8 mouse cellular contexts compared by ENCODE assay signal in the genomic region with DNA sequence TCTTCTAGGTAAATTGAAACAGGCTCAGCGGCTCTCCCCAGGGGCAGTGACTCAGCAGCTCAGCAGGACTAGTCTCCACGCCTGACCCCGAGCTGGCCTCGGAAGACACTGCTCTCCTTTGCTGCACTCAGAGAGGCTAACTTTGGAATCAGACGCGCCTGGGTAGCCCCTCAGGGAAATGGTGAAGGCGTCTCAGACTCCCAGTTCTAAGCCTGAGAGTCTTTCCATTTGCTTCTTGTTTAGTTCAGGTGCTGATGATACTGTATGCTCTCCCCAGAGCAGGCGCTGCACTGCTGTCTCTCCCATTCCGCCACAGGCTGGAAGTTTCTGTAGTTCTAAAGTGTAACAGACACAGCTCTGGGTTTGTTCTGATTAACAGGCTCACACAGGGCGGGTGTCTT. TPM values are rescaled to one million over a fixed set of nuclear protein-coding genes. Genes with fewer than 3 reads are reported as not detected.
DNase-seq lines count a peak whose midpoint lies in the region; ATAC-seq and TF ChIP-seq lines count a peak whose summit lies in the region.

No protein-coding gene starts in this region.

- no peak for TF ChIP-seq CTCF in forebrain, postnatal 0 days (IDR thresholded peaks at IDR 0.05; ENCODE audit: low read depth)
- no peak for TF ChIP-seq CTCF in hindbrain, postnatal 0 days (IDR thresholded peaks at IDR 0.05; ENCODE audit: low read depth)
- TF ChIP-seq CTCF in liver, embryonic 14.5 days (IDR thresholded peaks at IDR 0.05; ENCODE audit: low read depth), result no peak

- H3K27me3 ChIP-seq in forebrain, postnatal 0 days (ENCODE audit: insufficient read depth, low read length), result no peaks in the 10 kb centered on the region; the same call in 1 of the 2 replicates
- no peaks in the 10 kb centered on the region for H3K27me3 ChIP-seq in hindbrain, postnatal 0 days (ENCODE audit: insufficient read depth, low read length)
- peaks cover 6% of the 10 kb centered on the region for H3K27me3 ChIP-seq in liver, embryonic 14.5 days (ENCODE audit: control insufficient read depth, insufficient read depth, low read length)

- H3K36me3 ChIP-seq in forebrain, postnatal 0 days (ENCODE audit: insufficient read depth), result no peaks in the 10 kb centered on the region
- no peaks in the 10 kb centered on the region for H3K36me3 ChIP-seq in hindbrain, postnatal 0 days (ENCODE audit: insufficient read depth, low read length)
- H3K36me3 ChIP-seq in liver, embryonic 14.5 days (replicated peaks; ENCODE audit: control insufficient read depth, insufficient read depth, low read depth), result no peaks in the 10 kb centered on the region

- no peak for TF ChIP-seq EP300 in liver, embryonic 14.5 days (IDR thresholded peaks at IDR 0.05; ENCODE audit: low read depth)

- DNase-seq in ES-CJ7 (ENCODE audit: low read depth, low spot score), result peak; percentile 66
- peak; percentile 77 for DNase-seq in adrenal gland, postnatal 10 days
- no peak for DNase-seq in forebrain, postnatal 0 days
- DNase-seq in hindbrain, postnatal 0 days (ENCODE audit: low spot score), result no peak
- DNase-seq in liver, embryonic 14.5 days (ENCODE audit: low read depth in 3 of 3, low spot score in 3 of 3), result peak in 1 of 3 experiments; percentile 37
- DNase-seq in skeletal muscle tissue, adult 2 months (ENCODE audit: low read depth, low spot score), result peak; percentile 90
- DNase-seq in layer of hippocampus, adult 8-10 months (ENCODE audit: low spot score in 2 of 2), result no peak
- DNase-seq in spleen, adult 18-20 months, result no peak

- H3K9ac ChIP-seq in forebrain, postnatal 0 days, result no peak overlapping the region
- no peak overlapping the region for H3K9ac ChIP-seq in hindbrain, postnatal 0 days (replicated peaks; ENCODE audit: low read length)
- no peak overlapping the region for H3K9ac ChIP-seq in liver, embryonic 14.5 days (replicated peaks)

- H3K27ac ChIP-seq in forebrain, postnatal 0 days (ENCODE audit: low read depth, low read length), result no peak overlapping the region
- no peak overlapping the region for H3K27ac ChIP-seq in hindbrain, postnatal 0 days
- no peak overlapping the region for H3K27ac ChIP-seq in liver, embryonic 14.5 days

- no peak for ATAC-seq in forebrain, postnatal 0 days
- no peak for ATAC-seq in hindbrain, postnatal 0 days
- ATAC-seq in liver, embryonic 14.5 days (ENCODE audit: insufficient read depth), result peak; percentile 37; the same call in 1 of the 2 replicates

- no peaks in the 10 kb centered on the region for H3K9me3 ChIP-seq in forebrain, postnatal 0 days (ENCODE audit: low read length)
- H3K9me3 ChIP-seq in hindbrain, postnatal 0 days (ENCODE audit: low read length), result no peaks in the 10 kb centered on the region
- H3K9me3 ChIP-seq in liver, embryonic 14.5 days (ENCODE audit: control insufficient read depth, low read length), result no peaks in the 10 kb centered on the region

- WGBS in forebrain, postnatal 0 days, result 11% methylated on average over 10 of the region's 10 CpGs
- WGBS in hindbrain, postnatal 0 days, result 13% methylated on average over 10 of the region's 10 CpGs
- 11% methylated on average over 10 of the region's 10 CpGs for WGBS in liver, embryonic 14.5 days (ENCODE audit: insufficient replicate concordance)

- peaks cover 14% of the 10 kb centered on the region for H3K4me1 ChIP-seq in forebrain, postnatal 0 days (ENCODE audit: insufficient read depth)
- no peaks in the 10 kb centered on the region; the same call in 1 of the 2 replicates for H3K4me1 ChIP-seq in hindbrain, postnatal 0 days (ENCODE audit: insufficient read depth, low read length)
- H3K4me1 ChIP-seq in liver, embryonic 14.5 days (replicated peaks; ENCODE audit: control insufficient read depth in 2 of 2, insufficient read depth in 2 of 2, low read length in 1 of 2), result peaks cover 22 to 35% of the 10 kb centered on the region in 2 experiments

- H3K4me2 ChIP-seq in forebrain, postnatal 0 days (ENCODE audit: low read depth), result 0 out of 2 replicates have a peak overlapping the region, but pooled peaks have one; percentile 22
- peak overlapping the region; percentile 37 for H3K4me2 ChIP-seq in hindbrain, postnatal 0 days (ENCODE audit: low read depth, low read length)
- peak overlapping the region; percentile 49 for H3K4me2 ChIP-seq in liver, embryonic 14.5 days (ENCODE audit: low read depth)

- no peak overlapping the region for H3K4me3 ChIP-seq in forebrain, postnatal 0 days (ENCODE audit: low read depth, low read length)
- no peak overlapping the region for H3K4me3 ChIP-seq in hindbrain, postnatal 0 days (ENCODE audit: low read length)
- H3K4me3 ChIP-seq in liver, embryonic 14.5 days (ENCODE audit: insufficient read depth in 1 of 2, low read depth in 2 of 2, low read length in 2 of 2), result no peak overlapping the region

RNA-seq across cellular contexts. Expression of a gene that starts 5.4 kb away (rescaled TPM):
- 10 to 100 TPM; 12.6 to 18.3 TPM for total RNA-seq in adrenal gland, postnatal 10 days (2021)
- 8.6 and 13.9 TPM in 2 replicates for total RNA-seq in forebrain, postnatal 0 days (2014; rRNA removed)
- polyA plus RNA-seq in forebrain, postnatal 0 days (2015; fragmentation: Nextera tagmentation; extraction: Ambion mirVana), result 1.5 and 1.9 TPM in 2 replicates
- total RNA-seq in hindbrain, postnatal 0 days (2014; rRNA removed), result 17.2 and 19.9 TPM in 2 replicates
- polyA plus RNA-seq in hindbrain, postnatal 0 days (2015; fragmentation: Nextera tagmentation; extraction: Ambion mirVana), result 1.4 and 1.8 TPM in 2 replicates
- 2.4 and 2.6 TPM in 2 replicates for polyA plus RNA-seq in liver, embryonic 14.5 days (2012; rRNA removed)
- 1.3 and 1.5 TPM in 2 replicates for polyA plus RNA-seq in liver, embryonic 14.5 days (2014; fragmentation: Nextera tagmentation; extraction: Ambion mirVana)
- 10 to 100 TPM in 1 of 4 experiments, 1 to 10 TPM in 3; 7.8 to 11.3 (median 9.3) TPM for total RNA-seq in layer of hippocampus, adult 8-10 months (2022)

RNA-seq across cellular contexts. Expression of a gene that starts 28.4 kb away (rescaled TPM):
- 1 to 10 TPM; 5.7 to 9.7 TPM for total RNA-seq in adrenal gland, postnatal 10 days (2021)
- total RNA-seq in forebrain, postnatal 0 days (2014; rRNA removed), result 5.4 and 11.2 TPM in 2 replicates
- polyA plus RNA-seq in forebrain, postnatal 0 days (2015; fragmentation: Nextera tagmentation; extraction: Ambion mirVana), result 6.5 and 13.8 TPM in 2 replicates
- 9.7 and 12.5 TPM in 2 replicates for total RNA-seq in hindbrain, postnatal 0 days (2014; rRNA removed)
- 11.9 and 13.9 TPM in 2 replicates for polyA plus RNA-seq in hindbrain, postnatal 0 days (2015; fragmentation: Nextera tagmentation; extraction: Ambion mirVana)
- 0.03 and 0.05 TPM in 2 replicates for polyA plus RNA-seq in liver, embryonic 14.5 days (2012; rRNA removed)
- polyA plus RNA-seq in liver, embryonic 14.5 days (2014; fragmentation: Nextera tagmentation; extraction: Ambion mirVana), result not detected in 2 replicates
- total RNA-seq in layer of hippocampus, adult 8-10 months (2022), result 10 to 100 TPM; 15.3 to 29.4 (median 21.6) TPM

Comparison
In these comparisons a context has a peak if more than half of its experiments do, and no peak if none do; other contexts are left out.
1. DNase-seq: peak in ES-CJ7 (single experiment), adrenal gland, postnatal 10 days (single experiment) and skeletal muscle tissue, adult 2 months (single experiment); none in forebrain, postnatal 0 days (single experiment), hindbrain, postnatal 0 days (single experiment), layer of hippocampus, adult 8-10 months (0 of 2) and spleen, adult 18-20 months (0 of 2).
2. Peak in every context shown above with its lines, with median percentiles within 50 percentile points of each other: H3K4me2 ChIP-seq.